Mouse (Mus musculus): ENCODE data around the gene Umad1.

Umad1 gene

GRCm38 (mm10) chr6:8416802-8417569 lies 157.9 kb downstream of the Umad1 start:
- DNase-seq (ENCODE audit: low spot score), result peak; percentile 35

- no peak for DNase-seq (ENCODE audit: low spot score)
Observed at GRCm38 (mm10) chr6:8419485-8420186, 160.5 kb downstream of the Umad1 start.

GRCm38 (mm10) chr6:8420187-8420503 lies 161.1 kb downstream of the Umad1 start:
- no peak for DNase-seq (ENCODE audit: low spot score)

GRCm38 (mm10) chr6:8421421-8421820 lies 162.3 kb downstream of the Umad1 start:
- no peak for DNase-seq (ENCODE audit: low spot score)

GRCm38 (mm10) chr6:8421959-8422581 lies 163.0 kb downstream of the Umad1 start:
- no peak for DNase-seq (ENCODE audit: low spot score)

GRCm38 (mm10) chr6:8423142-8423541 lies 164.1 kb downstream of the Umad1 start:
- no peak for DNase-seq (ENCODE audit: low spot score)

- DNase-seq (ENCODE audit: low spot score), result no peak
Observed at GRCm38 (mm10) chr6:8427692-8428091, 168.6 kb downstream of the Umad1 start.

- DNase-seq (ENCODE audit: low spot score), result no peak
Observed at GRCm38 (mm10) chr6:8430610-8431234, 171.6 kb downstream of the Umad1 start.

GRCm38 (mm10) chr6:8433179-8433578 lies 174.1 kb downstream of the Umad1 start:
- DNase-seq (ENCODE audit: low spot score), result no peak

GRCm38 (mm10) chr6:8437937-8438336 lies 178.8 kb downstream of the Umad1 start:
- no peak for DNase-seq (ENCODE audit: low spot score)

- DNase-seq (ENCODE audit: low spot score), result no peak
Observed at GRCm38 (mm10) chr6:8441814-8442213, 182.7 kb downstream of the Umad1 start.

GRCm38 (mm10) chr6:8446786-8447185 lies 187.7 kb downstream of the Umad1 start:
- peak; percentile 8 for DNase-seq (ENCODE audit: low spot score)

- DNase-seq (ENCODE audit: low spot score), result no peak
Observed at GRCm38 (mm10) chr6:8455599-8455998, 196.5 kb downstream of the Umad1 start.

- DNase-seq (ENCODE audit: low spot score), result no peak
Observed at GRCm38 (mm10) chr6:8458596-8458995, 199.5 kb downstream of the Umad1 start.

GRCm38 (mm10) chr6:8462447-8462846 lies 203.4 kb downstream of the Umad1 start:
- no peak for DNase-seq (ENCODE audit: low spot score)

GRCm38 (mm10) chr6:8465388-8465787 lies 206.3 kb downstream of the Umad1 start:
- no peak for DNase-seq (ENCODE audit: low spot score)

GRCm38 (mm10) chr6:8465985-8466384 lies 206.9 kb downstream of the Umad1 start:
- no peak for DNase-seq (ENCODE audit: low spot score)

GRCm38 (mm10) chr6:8467667-8468337 lies 208.7 kb downstream of the Umad1 start:
- peak; percentile 32 for DNase-seq (ENCODE audit: low spot score)

GRCm38 (mm10) chr6:8469918-8470317 lies 210.8 kb downstream of the Umad1 start:
- peak; percentile 51 for DNase-seq (ENCODE audit: low spot score)

GRCm38 (mm10) chr6:8472125-8472524 lies 213.0 kb downstream of the Umad1 start:
- no peak for DNase-seq (ENCODE audit: low spot score)

GRCm38 (mm10) chr6:8472915-8473314 lies 213.8 kb downstream of the Umad1 start:
- DNase-seq (ENCODE audit: low spot score), result peak; percentile 48

GRCm38 (mm10) chr6:8473498-8473897 lies 214.4 kb downstream of the Umad1 start:
- peak; percentile 67 for DNase-seq (ENCODE audit: low spot score)

Measured in lung, postnatal 25 days (tissue).